Mouse (Mus musculus) G1E (cell line): Measurements from ENCODE around the gene Ccdc27.

Experiments
- CTCF ChIP-seq: IDR thresholded peaks from 2 replicates; pipeline ENCODE4 v1.5.1; 2012; ENCODE audit warnings: low read depth, low read length, inconsistent platforms, mixed read lengths
- GATA1 ChIP-seq: IDR thresholded peaks from 2 replicates; pipeline ENCODE4 v1.6.1; 2012; ENCODE audit warnings: borderline replicate concordance, low read length, inconsistent platforms, mixed read lengths
- GATA2 ChIP-seq: IDR thresholded peaks from 2 replicates; pipeline ENCODE4 v1.6.1; 2012; ENCODE audit warnings: low read depth, low read length, inconsistent platforms, borderline replicate concordance
- TAL1 ChIP-seq: conservative IDR thresholded peaks from 2 replicates; pipeline ENCODE4 v1.6.1; 2012; ENCODE audit warnings: low read depth, low read length, inconsistent platforms, mixed read lengths

- TF ChIP-seq CTCF (no peak), TAL1 (no peak), GATA1 (no peak), GATA2 (no peak)
Measured at GRCm38 (mm10) chr4:154053065-154053464, 10.6 kb upstream of the Ccdc27 start.
